Mouse (Mus musculus) embryonic stem cell, embryonic (primary cell): ENCODE data around the gene Parp4.

Experiments used
- CTCF ChIA-PET, 4 experiments: fragments of 300-600 bp in 2 of 4; fragments of 350-600 bp in 2 of 4; sonication (Branson Sonifier 250); formaldehyde crosslinking; loops; one replicate each; lab custom pipeline; 2022; ENCODE audit warnings: inconsistent platforms in 2 of 4; lab: Charles Lee
- POLR2A ChIA-PET, 4 experiments: fragments of 300-600 bp in 2 of 4; fragments of 350-600 bp in 2 of 4; sonication (Branson Sonifier 250); formaldehyde crosslinking; loops; one replicate each; lab custom pipeline; 2022; ENCODE audit warnings: antibody characterized with exemption in 4 of 4, inconsistent platforms in 1 of 4; lab: Charles Lee

Parp4 gene

DNA sequence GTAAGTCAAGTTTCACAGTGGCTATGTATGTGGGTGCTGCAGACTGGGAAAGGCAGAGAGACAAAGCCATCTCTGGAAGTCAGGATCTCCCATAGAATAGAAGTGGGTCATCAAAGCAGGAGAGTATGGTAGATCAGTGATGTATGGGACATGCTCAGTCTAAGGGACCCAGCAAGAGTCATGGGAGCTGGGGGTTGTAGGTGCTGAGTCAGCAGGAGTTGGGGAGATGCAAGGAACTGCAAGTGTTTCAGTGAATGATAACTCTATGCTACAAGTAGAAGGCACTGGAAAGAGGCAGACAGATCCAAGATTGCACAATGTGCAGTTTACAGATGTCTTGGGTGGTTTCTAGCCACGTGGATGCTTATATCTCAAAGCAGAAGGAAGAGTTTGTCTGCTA lies 113.7 kb downstream of the Parp4 start:
- POLR2A ChIA-PET, result interaction anchor here in 3 of 4 experiments (0.6 to 1.7 kb wide), 6 partner anchors 11 to 98 kb away, joined by 3 read pairs; no protein-coding TSS in a partner anchor
- CTCF ChIA-PET, result interaction anchor here in 2 of 4 experiments (0.6 kb wide), 3 partner anchors 200 to 399 kb away, joined by 3 read pairs; no protein-coding TSS in a partner anchor

DNA sequence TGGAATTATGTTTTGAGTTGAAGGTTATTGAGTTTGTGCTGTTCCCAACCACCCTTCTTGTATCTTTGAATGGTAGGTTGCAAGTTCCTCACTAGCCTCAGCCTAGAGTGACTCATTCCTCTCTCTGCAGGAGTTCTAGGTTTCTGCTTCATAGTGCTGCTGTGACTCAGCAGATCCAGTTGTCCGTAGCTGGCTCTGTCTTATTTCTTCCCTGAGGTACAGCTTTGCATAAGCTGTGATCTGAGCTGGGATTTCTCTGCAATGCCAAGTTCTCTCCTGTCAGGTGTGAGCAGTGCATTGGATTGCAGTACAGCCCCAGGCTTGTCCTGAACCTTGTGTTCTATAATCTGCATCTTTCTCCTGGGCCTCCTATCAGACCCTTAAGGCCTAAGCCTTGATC lies 114.3 kb downstream of the Parp4 start:
- POLR2A ChIA-PET, result interaction anchor here in 2 of 4 experiments (1.2 to 1.5 kb wide), 4 partner anchors 10 to 98 kb away, joined by 3 to 4 read pairs (median 3); no protein-coding TSS in a partner anchor
- CTCF ChIA-PET, result interaction anchor here in 2 of 4 experiments (0.6 kb wide), 3 partner anchors 200 to 398 kb away, joined by 3 read pairs; no protein-coding TSS in a partner anchor

DNA sequence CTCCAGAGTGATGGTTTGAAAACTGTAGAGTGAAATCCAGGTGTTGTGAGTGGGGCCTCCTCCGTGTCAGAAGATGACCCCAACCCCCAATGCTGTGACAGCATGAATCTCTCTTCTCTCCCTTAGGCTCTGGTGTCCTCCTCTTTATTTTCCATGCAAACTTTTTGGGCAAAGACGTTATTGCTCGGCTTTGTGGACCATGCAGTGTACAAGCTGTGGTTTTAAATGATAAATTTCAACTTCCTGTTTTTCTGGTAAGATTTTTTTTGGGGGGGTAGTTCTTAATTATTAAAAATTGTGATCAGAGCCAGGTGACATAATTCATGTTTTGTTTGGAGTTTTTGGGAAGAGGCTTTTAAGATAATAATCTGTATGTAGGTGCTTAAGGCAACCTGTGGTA lies 120.1 kb downstream of the Parp4 start:
- POLR2A ChIA-PET, result interaction anchor here in 1 of 4 experiments (0.8 to 1.6 kb wide), 6 partner anchors 9 to 80 kb away, joined by 3 to 5 read pairs (median 3); no protein-coding TSS in a partner anchor

DNA sequence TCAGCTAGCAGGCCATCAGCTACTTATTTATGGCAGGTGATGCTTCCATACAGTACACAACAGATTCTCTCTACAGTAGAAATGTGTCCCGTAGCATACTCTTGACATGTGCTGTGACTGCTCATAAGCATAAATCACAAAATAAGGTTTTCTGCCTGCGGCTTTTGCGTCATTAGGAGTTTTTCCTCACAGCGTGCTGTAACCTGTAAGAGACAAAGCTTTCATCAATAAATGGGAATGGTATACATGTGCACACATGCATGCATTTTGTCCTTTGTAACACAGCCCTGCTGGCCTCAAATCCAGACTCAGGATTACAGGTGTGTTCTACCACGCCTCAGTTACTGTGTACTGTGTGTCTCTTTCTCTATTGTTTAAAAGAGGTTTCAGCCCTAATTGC lies 122.4 kb downstream of the Parp4 start:
- CTCF ChIA-PET, result no interaction called here
- POLR2A ChIA-PET, result interaction anchor here in 1 of 4 experiments (1.4 to 3.7 kb wide), 3 partner anchors 10 to 28 kb away, joined by 3 to 16 read pairs (median 9); no protein-coding TSS in a partner anchor

More for the DNA sequence above, 120.1 kb downstream of the Parp4 start:
- CTCF ChIA-PET, result no interaction called here

DNA sequence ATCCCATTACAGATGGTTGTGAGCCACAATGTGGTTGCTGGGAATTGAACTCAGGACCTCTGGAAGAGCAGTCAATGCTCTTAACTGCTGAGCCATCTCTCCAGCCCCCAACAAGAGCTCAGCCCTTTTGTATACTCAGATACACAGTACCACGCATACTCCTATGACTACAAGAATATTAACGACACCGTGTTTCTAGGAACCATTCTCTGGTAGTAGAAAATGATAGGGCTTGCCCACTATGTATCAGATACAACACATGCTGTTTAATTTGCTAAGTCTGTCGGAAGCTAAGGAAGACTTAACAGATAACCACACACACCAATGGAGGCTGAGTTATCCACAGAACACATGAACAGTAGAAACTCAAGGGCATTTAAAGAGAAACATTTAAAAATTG lies 127.2 kb downstream of the Parp4 start:
- POLR2A ChIA-PET, result interaction anchor here in 1 of 4 experiments (1.2 kb wide), 1 partner anchor 11 kb away, joined by 3 read pairs; no protein-coding TSS in a partner anchor

DNA sequence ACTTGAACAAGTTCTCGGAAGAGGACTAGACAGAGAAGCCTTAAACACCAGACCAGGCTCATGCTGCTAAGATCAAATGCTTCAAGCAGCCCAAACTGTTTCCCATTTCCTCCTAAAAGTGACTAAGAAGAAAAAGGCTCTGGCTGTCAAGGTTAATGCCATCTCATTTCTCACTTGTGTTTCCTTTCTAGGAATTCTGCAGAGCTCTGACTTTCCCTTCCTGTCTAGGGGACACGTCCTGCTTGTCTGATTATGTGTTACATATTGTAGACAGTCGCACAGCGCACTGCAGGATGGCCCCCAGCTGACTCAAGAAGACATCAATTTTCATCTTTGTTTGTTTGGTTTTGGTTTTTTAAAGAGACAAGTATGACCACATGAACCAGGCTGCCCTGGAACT lies 130.3 kb downstream of the Parp4 start:
- ChIA-PET POLR2A (interaction anchor here in 1 of 4 experiments (2.7 kb wide), 1 partner anchor 14 kb away, joined by 7 read pairs; no protein-coding TSS in a partner anchor), CTCF (no interaction called here)

More for the DNA sequence above, 127.2 kb downstream of the Parp4 start:
- CTCF ChIA-PET, result no interaction called here
